Mouse (Mus musculus) embryonic facial prominence, embryonic 11.5 days (tissue): ENCODE measurements around the gene Krt86. TPM values are rescaled to one million over a fixed set of nuclear protein-coding genes. Genes with fewer than 3 reads are reported as not detected.
"Not testable (repeated sequence)": the region's sequence is repeated elsewhere in the genome, so short reads cannot be mapped to it uniquely, and the experiment has no call there.

Experiments used
- ATAC-seq: fragments of 200-750 bp; cut with Nextera tagmentation; replicated peaks from 2 replicates; pipeline ENCODE4 v1.8.0; 2017; ENCODE audit warnings: low read depth; ENCODE audit not compliant: insufficient number of reproducible peaks, low FRiP score, low TSS enrichment
- DNase-seq: peaks from one replicate; pipeline ENCODE4 v3.0.0-alpha.2; 2015; ENCODE audit warnings: low spot score
- H3K27ac ChIP-seq: fragments of 300-500 bp; sonication (generic); replicated peaks from 2 replicates; pipeline ENCODE4 v1.5.1; 2014; ENCODE audit warnings: mild to moderate bottlenecking, low read depth, low read length, control low read depth
- H3K27me3 ChIP-seq: fragments of 300-500 bp; sonication (generic); 2 replicates; pipeline ENCODE4 v1.6.1; 2014; ENCODE audit warnings: mild to moderate bottlenecking, low read length, moderate library complexity, mixed read lengths; ENCODE audit not compliant: control insufficient read depth, insufficient read depth
- H3K36me3 ChIP-seq: fragments of 300-500 bp; sonication (generic); replicated peaks from 2 replicates; pipeline ENCODE4 v1.6.1; 2014; ENCODE audit warnings: low read depth, mild to moderate bottlenecking, low read length, moderate library complexity, mixed read lengths; ENCODE audit not compliant: control insufficient read depth, insufficient read depth
- H3K4me1 ChIP-seq: fragments of 300-500 bp; sonication (generic); 2 replicates; pipeline ENCODE4 v1.6.1; 2014; ENCODE audit warnings: low read length, mixed read lengths; ENCODE audit not compliant: control insufficient read depth, insufficient read depth
- H3K4me2 ChIP-seq: fragments of 300-500 bp; sonication (generic); 2 replicates; pipeline ENCODE4 v1.6.1; 2014; ENCODE audit warnings: low read depth, mild to moderate bottlenecking, control low read depth, low read length, moderate library complexity
- H3K4me3 ChIP-seq: fragments of 300-500 bp; sonication (generic); 2 replicates; pipeline ENCODE4 v1.5.1; 2014; ENCODE audit warnings: low read depth, low read length, control low read depth
- H3K9ac ChIP-seq: fragments of 300-500 bp; sonication (generic); replicated peaks from 2 replicates; pipeline ENCODE4 v1.6.1; 2014; ENCODE audit warnings: mild to moderate bottlenecking, control low read depth, low read length
- H3K9me3 ChIP-seq: fragments of 300-500 bp; sonication (generic); replicated peaks from 2 replicates; pipeline ENCODE4 v1.6.1; 2016; ENCODE audit warnings: mild to moderate bottlenecking, low read length, inconsistent platforms, mixed read lengths; ENCODE audit not compliant: control insufficient read depth
- WGBS: fragments of 180-500 bp; shearing (Covaris S2); extraction: QIAGEN DNeasy Blood & Tissue Kit; methylation state at CpG from one replicate; pipeline ENCODE4 v1.1.7; 2014; 5-methylcytosine and 5-hydroxymethylcytosine counted together
- polyA plus RNA-seq: library from polyadenylated mRNA; unstranded; fragments of >200 nt; fragmentation: Nextera tagmentation; extraction: Ambion mirVana; gene quantifications from 2 replicates; pipeline ENCODE4 v1.2.1, GENCODE M21; 2014

Gene Krt86
- polyA plus RNA-seq, 1 experiment from 2014 or later, result not detected

GRCm38 (mm10) chr15:101494203-101494602, 20.9 kb downstream of the Krt86 start:
- Histone ChIP-seq H3K4me1 (no peaks in the 10 kb centered on the region; the same call in 1 of the 2 replicates), H3K36me3 (no peaks in the 10 kb centered on the region), H3K27me3 (no peaks in the 10 kb centered on the region), H3K9ac (no peak overlapping the region), H3K4me2 (no peak overlapping the region), H3K9me3 (no peaks in the 10 kb centered on the region), H3K4me3 (no peak overlapping the region), H3K27ac (no peak overlapping the region)
- ATAC-seq (no peak), DNase-seq (no peak)
- WGBS, result 29% methylated on average over 1 of the region's 1 CpGs

GRCm38 (mm10) chr15:101495266-101495665, 22.0 kb downstream of the Krt86 start:
- no peak overlapping the region for H3K4me2 ChIP-seq
- H3K9ac ChIP-seq, result no peak overlapping the region
- H3K36me3 ChIP-seq, result no peaks in the 10 kb centered on the region
- H3K4me1 ChIP-seq, result no peaks in the 10 kb centered on the region; the same call in 1 of the 2 replicates
- H3K27ac ChIP-seq, result no peak overlapping the region
- 83% methylated on average over 8 of the region's 8 CpGs for WGBS
- H3K4me3 ChIP-seq, result no peak overlapping the region
- H3K27me3 ChIP-seq, result no peaks in the 10 kb centered on the region
- no peaks in the 10 kb centered on the region for H3K9me3 ChIP-seq
- no peak for ATAC-seq
- no peak for DNase-seq

GRCm38 (mm10) chr15:101497181-101497580, 23.9 kb downstream of the Krt86 start:
- H3K9ac ChIP-seq, result no peak overlapping the region
- DNase-seq (peak; percentile 39), ATAC-seq (no peak)
- H3K36me3 ChIP-seq, result no peaks in the 10 kb centered on the region
- 70% methylated on average over 2 of the region's 2 CpGs for WGBS
- H3K4me3 ChIP-seq, result no peak overlapping the region
- no peaks in the 10 kb centered on the region; the same call in 1 of the 2 replicates for H3K4me1 ChIP-seq
- H3K27ac ChIP-seq, result no peak overlapping the region
- H3K4me2 ChIP-seq, result no peak overlapping the region
- H3K27me3 ChIP-seq, result no peaks in the 10 kb centered on the region
- H3K9me3 ChIP-seq, result no peaks in the 10 kb centered on the region

- Histone ChIP-seq H3K4me3 (no peak overlapping the region), H3K9me3 (no peaks in the 10 kb centered on the region), H3K27ac (no peak overlapping the region), H3K9ac (no peak overlapping the region), H3K36me3 (no peaks in the 10 kb centered on the region), H3K4me2 (no peak overlapping the region), H3K27me3 (no peaks in the 10 kb centered on the region), H3K4me1 (no peaks in the 10 kb centered on the region)
- DNase-seq, result no peak
- WGBS, result 45% methylated on average over 14 of the region's 14 CpGs
- no peak for ATAC-seq
Observed at GRCm38 (mm10) chr15:101506896-101507758, 33.8 kb downstream of the Krt86 start.

- 77% methylated on average over 9 of the region's 9 CpGs for WGBS
- no peak for ATAC-seq
- H3K9me3 ChIP-seq, result no peaks in the 10 kb centered on the region
Observed at GRCm38 (mm10) chr15:101508247-101508646, 35.0 kb downstream of the Krt86 start.

GRCm38 (mm10) chr15:101517161-101517560, 43.9 kb downstream of the Krt86 start, which contains the start of gene Gm49425:
Gene Gm49425, minus strand, starts transcription at chr15:101517261.
- H3K9ac ChIP-seq, H3K4me2 ChIP-seq, ATAC-seq, DNase-seq, H3K36me3 ChIP-seq, H3K4me1 ChIP-seq, H3K27me3 ChIP-seq, H3K9me3 ChIP-seq, H3K27ac ChIP-seq, H3K4me3 ChIP-seq: not testable (repeated sequence)
- 75% methylated on average over 2 of the region's 2 CpGs for WGBS

More at GRCm38 (mm10) chr15:101508247-101508646, 35.0 kb downstream of the Krt86 start:
- Histone ChIP-seq H3K36me3 (no peaks in the 10 kb centered on the region), H3K4me2 (no peak overlapping the region), H3K27me3 (no peaks in the 10 kb centered on the region), H3K27ac (no peak overlapping the region), H3K4me1 (no peaks in the 10 kb centered on the region), H3K9ac (no peak overlapping the region), H3K4me3 (no peak overlapping the region)
- peak; percentile 8 for DNase-seq

- Histone ChIP-seq H3K27ac (no peak overlapping the region), H3K4me1 (no peaks in the 10 kb centered on the region), H3K27me3 (no peaks in the 10 kb centered on the region), H3K9ac (no peak overlapping the region), H3K36me3 (no peaks in the 10 kb centered on the region), H3K4me2 (no peak overlapping the region), H3K4me3 (no peak overlapping the region), H3K9me3 (no peaks in the 10 kb centered on the region)
- ATAC-seq (no peak), DNase-seq (peak; percentile 88)
- WGBS, result 7% methylated on average over 2 of the region's 2 CpGs
Observed at GRCm38 (mm10) chr15:101519792-101520191, 46.5 kb downstream of the Krt86 start.

GRCm38 (mm10) chr15:101522556-101523232, 49.4 kb downstream of the Krt86 start:
- no peak overlapping the region for H3K9ac ChIP-seq
- no peak overlapping the region for H3K27ac ChIP-seq
- no peaks in the 10 kb centered on the region for H3K9me3 ChIP-seq
- H3K4me2 ChIP-seq, result no peak overlapping the region
- no peak overlapping the region for H3K4me3 ChIP-seq
- DNase-seq (no peak), ATAC-seq (no peak)
- no peaks in the 10 kb centered on the region for H3K27me3 ChIP-seq
- H3K4me1 ChIP-seq, result no peaks in the 10 kb centered on the region
- no peaks in the 10 kb centered on the region for H3K36me3 ChIP-seq
- 68% methylated on average over 4 of the region's 4 CpGs for WGBS
